Mouse (Mus musculus): ENCODE measurements around the gene Dip2b. TPM values are rescaled to one million over a fixed set of nuclear protein-coding genes. Genes with fewer than 3 reads are reported as not detected.
A peak's percentile ranks its signal among the peaks of the same experiment; 100 is the strongest.

Gene Dip2b
- polyA plus RNA-seq, 1 experiment = 21.4 TPM

GRCm38 (mm10) chr15:100083882-100084281 lies 45.4 kb downstream of the Dip2b start:
- Histone ChIP-seq H3K27me3 (ENCODE audit: control insufficient read depth, insufficient read depth, low read length, poor library complexity, severe bottlenecking) (no peaks in the 10 kb centered on the region), H3K36me3 (ENCODE audit: control insufficient read depth, insufficient read depth, low read length, poor library complexity, severe bottlenecking) (no peaks in the 10 kb centered on the region), H3K4me3 (ENCODE audit: low read depth, low read length) (no peak overlapping the region), H3K9me3 (replicated peaks; ENCODE audit: control insufficient read depth, insufficient read depth, low read length, poor library complexity, severe bottlenecking) (no peaks in the 10 kb centered on the region), H3K4me1 (ENCODE audit: control insufficient read depth, insufficient read depth, low read length) (peaks cover 6% of the 10 kb centered on the region), H3K9ac (ENCODE audit: low read depth, poor library complexity, severe bottlenecking) (no peak overlapping the region), H3K27ac (ENCODE audit: insufficient read depth, low read length) (no peak overlapping the region)
- TF ChIP-seq EP300 (IDR thresholded peaks at IDR 0.05; ENCODE audit: insufficient read depth, low read depth, low read length) (no peak), CTCF (IDR thresholded peaks at IDR 0.05; ENCODE audit: low read depth, low read length) (no peak), POLR2A (IDR thresholded peaks at IDR 0.05; ENCODE audit: insufficient read depth, low read length) (no peak)

GRCm38 (mm10) chr15:100084882-100085281 lies 46.4 kb downstream of the Dip2b start:
- Histone ChIP-seq H3K9ac (ENCODE audit: low read depth, poor library complexity, severe bottlenecking) (no peak overlapping the region), H3K4me3 (ENCODE audit: low read depth, low read length) (no peak overlapping the region), H3K27me3 (ENCODE audit: control insufficient read depth, insufficient read depth, low read length, poor library complexity, severe bottlenecking) (no peaks in the 10 kb centered on the region), H3K27ac (ENCODE audit: insufficient read depth, low read length) (no peak overlapping the region), H3K9me3 (replicated peaks; ENCODE audit: control insufficient read depth, insufficient read depth, low read length, poor library complexity, severe bottlenecking) (no peaks in the 10 kb centered on the region), H3K36me3 (ENCODE audit: control insufficient read depth, insufficient read depth, low read length, poor library complexity, severe bottlenecking) (no peaks in the 10 kb centered on the region), H3K4me1 (ENCODE audit: control insufficient read depth, insufficient read depth, low read length) (peaks cover 6% of the 10 kb centered on the region)
- TF ChIP-seq POLR2A (IDR thresholded peaks at IDR 0.05; ENCODE audit: insufficient read depth, low read length) = no peak

- Histone ChIP-seq H3K27ac (ENCODE audit: insufficient read depth, low read length) (no peak overlapping the region), H3K9ac (ENCODE audit: low read depth, poor library complexity, severe bottlenecking) (no peak overlapping the region), H3K9me3 (replicated peaks; ENCODE audit: control insufficient read depth, insufficient read depth, low read length, poor library complexity, severe bottlenecking) (no peaks in the 10 kb centered on the region), H3K36me3 (ENCODE audit: control insufficient read depth, insufficient read depth, low read length, poor library complexity, severe bottlenecking) (no peaks in the 10 kb centered on the region), H3K4me1 (ENCODE audit: control insufficient read depth, insufficient read depth, low read length) (peaks cover 4% of the 10 kb centered on the region), H3K4me3 (ENCODE audit: low read depth, low read length) (no peak overlapping the region), H3K27me3 (ENCODE audit: control insufficient read depth, insufficient read depth, low read length, poor library complexity, severe bottlenecking) (no peaks in the 10 kb centered on the region)
- TF ChIP-seq EP300 (IDR thresholded peaks at IDR 0.05; ENCODE audit: insufficient read depth, low read depth, low read length) = no peak
Observed at GRCm38 (mm10) chr15:100088021-100088420, 49.6 kb downstream of the Dip2b start.

- TF ChIP-seq POLR2A (IDR thresholded peaks at IDR 0.05; ENCODE audit: insufficient read depth, low read length) = no peak
- no peak for TF ChIP-seq CTCF (IDR thresholded peaks at IDR 0.05; ENCODE audit: low read depth, low read length)
- TF ChIP-seq EP300 (IDR thresholded peaks at IDR 0.05; ENCODE audit: insufficient read depth, low read depth, low read length) = 0 out of 2 replicates have a peak, but pooled peaks have one; percentile 27
- H3K9me3 ChIP-seq (replicated peaks; ENCODE audit: control insufficient read depth, insufficient read depth, low read length, poor library complexity, severe bottlenecking) = no peaks in the 10 kb centered on the region
- H3K27me3 ChIP-seq (ENCODE audit: control insufficient read depth, insufficient read depth, low read length, poor library complexity, severe bottlenecking) = no peaks in the 10 kb centered on the region
- H3K4me1 ChIP-seq (ENCODE audit: control insufficient read depth, insufficient read depth, low read length) = no peaks in the 10 kb centered on the region
- no peak overlapping the region for H3K9ac ChIP-seq (ENCODE audit: low read depth, poor library complexity, severe bottlenecking)
- H3K4me3 ChIP-seq (ENCODE audit: low read depth, low read length) = no peak overlapping the region
- no peak overlapping the region for H3K27ac ChIP-seq (ENCODE audit: insufficient read depth, low read length)
- no peaks in the 10 kb centered on the region for H3K36me3 ChIP-seq (ENCODE audit: control insufficient read depth, insufficient read depth, low read length, poor library complexity, severe bottlenecking)
Observed at GRCm38 (mm10) chr15:100089645-100090053, 51.2 kb downstream of the Dip2b start.

- no peaks in the 10 kb centered on the region for H3K27me3 ChIP-seq (ENCODE audit: control insufficient read depth, insufficient read depth, low read length, poor library complexity, severe bottlenecking)
- no peaks in the 10 kb centered on the region for H3K4me1 ChIP-seq (ENCODE audit: control insufficient read depth, insufficient read depth, low read length)
- H3K9ac ChIP-seq (ENCODE audit: low read depth, poor library complexity, severe bottlenecking) = no peak overlapping the region
- no peaks in the 10 kb centered on the region for H3K9me3 ChIP-seq (replicated peaks; ENCODE audit: control insufficient read depth, insufficient read depth, low read length, poor library complexity, severe bottlenecking)
- H3K36me3 ChIP-seq (ENCODE audit: control insufficient read depth, insufficient read depth, low read length, poor library complexity, severe bottlenecking) = no peaks in the 10 kb centered on the region
- TF ChIP-seq EP300 (IDR thresholded peaks at IDR 0.05; ENCODE audit: insufficient read depth, low read depth, low read length) (no peak), POLR2A (IDR thresholded peaks at IDR 0.05; ENCODE audit: insufficient read depth, low read length) (no peak), CTCF (IDR thresholded peaks at IDR 0.05; ENCODE audit: low read depth, low read length) (no peak)
- H3K27ac ChIP-seq (ENCODE audit: insufficient read depth, low read length) = no peak overlapping the region
- H3K4me3 ChIP-seq (ENCODE audit: low read depth, low read length) = peak overlapping the region; percentile 37
Observed at GRCm38 (mm10) chr15:100091818-100092217, 53.4 kb downstream of the Dip2b start.

GRCm38 (mm10) chr15:100092258-100092657 lies 53.8 kb downstream of the Dip2b start:
- no peaks in the 10 kb centered on the region for H3K4me1 ChIP-seq (ENCODE audit: control insufficient read depth, insufficient read depth, low read length)
- no peak overlapping the region for H3K27ac ChIP-seq (ENCODE audit: insufficient read depth, low read length)
- H3K36me3 ChIP-seq (ENCODE audit: control insufficient read depth, insufficient read depth, low read length, poor library complexity, severe bottlenecking) = no peaks in the 10 kb centered on the region
- no peak overlapping the region for H3K9ac ChIP-seq (ENCODE audit: low read depth, poor library complexity, severe bottlenecking)
- H3K9me3 ChIP-seq (replicated peaks; ENCODE audit: control insufficient read depth, insufficient read depth, low read length, poor library complexity, severe bottlenecking) = no peaks in the 10 kb centered on the region
- TF ChIP-seq POLR2A (IDR thresholded peaks at IDR 0.05; ENCODE audit: insufficient read depth, low read length) = no peak
- TF ChIP-seq CTCF (IDR thresholded peaks at IDR 0.05; ENCODE audit: low read depth, low read length) = no peak
- no peak for TF ChIP-seq EP300 (IDR thresholded peaks at IDR 0.05; ENCODE audit: insufficient read depth, low read depth, low read length)
- no peaks in the 10 kb centered on the region for H3K27me3 ChIP-seq (ENCODE audit: control insufficient read depth, insufficient read depth, low read length, poor library complexity, severe bottlenecking)
- peak overlapping the region; percentile 37 for H3K4me3 ChIP-seq (ENCODE audit: low read depth, low read length)

Measured in ES-Bruce4 (cell line).